Mouse (Mus musculus) liver, embryonic 16.5 days (tissue): ENCODE results near the gene Kcnmb4. TPM values are rescaled to one million over a fixed set of nuclear protein-coding genes. Genes with fewer than 3 reads are reported as not detected.

ENCODE experiments used
- ATAC-seq: fragments of 200-750 bp; cut with Nextera tagmentation; 2 replicates; pipeline ENCODE4 v1.8.0; 2017; ENCODE audit warnings: low read depth, mild to moderate bottlenecking, moderate number of reproducible peaks, moderate library complexity
- H3K27ac ChIP-seq: fragments of 300-500 bp; sonication (generic); 2 replicates; pipeline ENCODE4 v1.5.1; 2014; ENCODE audit warnings: mild to moderate bottlenecking, low read length
- H3K27me3 ChIP-seq: fragments of 300-500 bp; sonication (generic); 2 replicates; pipeline ENCODE4 v1.6.1; 2014; ENCODE audit warnings: low read depth, low read length, mixed read lengths; ENCODE audit not compliant: control insufficient read depth, insufficient read depth
- H3K36me3 ChIP-seq: fragments of 300-500 bp; sonication (generic); 2 replicates; pipeline ENCODE4 v1.6.1; 2014; ENCODE audit warnings: mild to moderate bottlenecking; ENCODE audit not compliant: control insufficient read depth, insufficient read depth
- H3K4me1 ChIP-seq: fragments of 300-500 bp; sonication (generic); 2 replicates; pipeline ENCODE4 v1.6.1; 2014; ENCODE audit warnings: low read depth, low read length, mixed read lengths; ENCODE audit not compliant: control insufficient read depth
- H3K4me2 ChIP-seq: fragments of 300-500 bp; sonication (generic); 2 replicates; pipeline ENCODE4 v1.6.1; 2014; ENCODE audit warnings: low read depth, low read length, mixed read lengths
- H3K4me3 ChIP-seq: fragments of 300-500 bp; sonication (generic); 2 replicates; pipeline ENCODE4 v1.5.1; 2014; ENCODE audit warnings: low read depth, mild to moderate bottlenecking, low read length
- H3K9ac ChIP-seq: fragments of 300-500 bp; sonication (generic); 2 replicates; pipeline ENCODE4 v1.6.1; 2014; ENCODE audit warnings: low read depth, low read length
- H3K9me3 ChIP-seq: fragments of 300-500 bp; sonication (generic); replicated peaks from 2 replicates; pipeline ENCODE4 v1.6.1; 2016; ENCODE audit warnings: low read length; ENCODE audit not compliant: control insufficient read depth
- WGBS: fragments of 180-500 bp; shearing (Covaris S2); extraction: QIAGEN DNeasy Blood & Tissue Kit; methylation state at CpG from one replicate; pipeline ENCODE4 v1.1.7; 2014; ENCODE audit not compliant: insufficient replicate concordance; 5-methylcytosine and 5-hydroxymethylcytosine counted together
- polyA plus RNA-seq: library from polyadenylated mRNA; unstranded; fragments of >200 nt; fragmentation: Nextera tagmentation; extraction: Ambion mirVana; gene quantifications from 2 replicates; pipeline ENCODE4 v1.2.1, GENCODE M21; 2015

The Kcnmb4 gene
- 0.18 TPM in 1 of 2 replicates, not detected in the other for polyA plus RNA-seq

- H3K36me3 ChIP-seq: no peaks in the 10 kb centered on the region
- peak within 1 kb of the TSS; percentile 61 for H3K4me3 ChIP-seq
- no peaks in the 10 kb centered on the region; the same call in 1 of the 2 replicates for H3K9me3 ChIP-seq
- peak within 1 kb of the TSS; percentile 81 for H3K4me2 ChIP-seq
- under 1% methylated on average over 55 of the region's 92 CpGs for WGBS
- peak within 1 kb of the TSS; percentile 16; the same call in 1 of the 2 replicates for H3K9ac ChIP-seq
- peak; percentile 51; the same call in 1 of the 2 replicates for ATAC-seq
- peaks cover 2% of the 10 kb centered on the region; the same call in 1 of the 2 replicates for H3K4me1 ChIP-seq
- H3K27ac ChIP-seq: no peak within 1 kb of the TSS
- H3K27me3 ChIP-seq: peaks cover 52% of the 10 kb centered on the region
Observed at GRCm38 (mm10) chr10:116473759-116474549, at the start of gene Kcnmb4. Gene Kcnmb4 (minus strand): TSS chr10:116473878.

DNA sequence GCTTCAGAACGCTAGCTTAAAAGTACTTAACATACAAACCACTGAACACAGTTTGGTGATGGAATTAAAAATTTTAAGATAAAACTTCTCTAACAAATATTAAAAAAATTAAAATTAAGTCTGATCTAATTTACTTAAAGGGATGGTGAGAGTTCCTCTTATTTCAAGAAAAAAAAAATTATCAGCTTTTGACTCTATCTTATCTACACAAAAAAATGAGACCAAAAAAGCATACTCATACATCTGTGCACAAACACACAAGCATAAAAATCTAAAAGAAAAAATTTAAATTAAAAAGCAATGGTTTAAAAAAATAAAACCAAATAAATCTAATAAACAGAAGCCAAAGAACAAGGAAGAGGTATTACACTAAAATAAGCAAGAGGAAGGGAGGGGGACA lies 45.9 kb upstream of the Kcnmb4 start:
- Histone ChIP-seq H3K4me1 (no peaks in the 10 kb centered on the region), H3K27me3 (no peaks in the 10 kb centered on the region), H3K27ac (no peak overlapping the region), H3K36me3 (no peaks in the 10 kb centered on the region), H3K4me3 (no peak overlapping the region), H3K4me2 (no peak overlapping the region), H3K9ac (no peak overlapping the region), H3K9me3 (no peaks in the 10 kb centered on the region)
- WGBS: 70% methylated on average over 1 of the region's 1 CpGs
- no peak for ATAC-seq

DNA sequence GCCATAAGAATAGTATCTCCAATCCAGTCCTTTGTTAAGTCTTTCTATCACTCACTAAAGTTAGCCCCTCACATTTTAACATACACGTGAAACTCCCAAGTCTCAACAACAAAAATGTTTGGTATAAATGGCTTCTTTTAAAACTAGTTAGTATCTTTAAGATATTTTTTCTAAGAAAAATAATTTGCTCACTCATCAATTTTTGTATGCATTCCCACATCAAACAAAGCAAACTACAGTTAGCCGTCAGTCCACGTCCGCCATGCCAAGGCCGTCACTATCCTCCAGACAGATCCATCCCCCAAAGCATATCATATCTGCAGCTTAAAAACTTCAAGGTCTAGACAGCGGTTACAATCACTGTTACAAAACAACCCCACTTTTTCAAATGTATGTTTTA lies 41.9 kb upstream of the Kcnmb4 start:
- Histone ChIP-seq H3K4me2 (no peak overlapping the region), H3K27me3 (no peaks in the 10 kb centered on the region), H3K4me3 (no peak overlapping the region), H3K9ac (no peak overlapping the region), H3K27ac (no peak overlapping the region), H3K36me3 (no peaks in the 10 kb centered on the region), H3K9me3 (no peaks in the 10 kb centered on the region), H3K4me1 (no peaks in the 10 kb centered on the region)
- ATAC-seq: no peak
- 82% methylated on average over 6 of the region's 6 CpGs for WGBS

DNA sequence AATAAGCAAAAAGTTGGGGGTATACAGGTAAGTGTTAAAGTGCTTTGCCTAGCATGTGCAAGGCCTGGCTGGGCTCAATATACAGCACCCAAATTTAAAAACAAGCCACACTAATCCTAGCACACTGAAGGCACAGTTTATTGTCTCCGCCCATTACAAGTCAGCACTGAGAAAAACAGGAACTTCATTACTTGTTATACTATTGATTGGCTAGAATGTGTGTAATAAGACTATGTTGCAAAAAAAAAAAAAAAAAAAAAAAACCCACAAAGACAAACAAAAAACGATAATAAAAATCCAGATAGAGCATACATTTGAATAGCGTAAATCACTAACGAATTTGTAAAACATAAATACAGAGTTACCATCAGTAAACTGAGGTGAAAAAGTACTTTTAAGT lies 41.5 kb upstream of the Kcnmb4 start:
- no peaks in the 10 kb centered on the region for H3K9me3 ChIP-seq
- no peaks in the 10 kb centered on the region for H3K27me3 ChIP-seq
- WGBS: 78% methylated on average over 4 of the region's 4 CpGs
- H3K4me1 ChIP-seq: no peaks in the 10 kb centered on the region
- no peak overlapping the region for H3K4me3 ChIP-seq
- no peak overlapping the region for H3K27ac ChIP-seq
- no peak for ATAC-seq
- no peaks in the 10 kb centered on the region for H3K36me3 ChIP-seq
- H3K4me2 ChIP-seq: no peak overlapping the region
- H3K9ac ChIP-seq: no peak overlapping the region

DNA sequence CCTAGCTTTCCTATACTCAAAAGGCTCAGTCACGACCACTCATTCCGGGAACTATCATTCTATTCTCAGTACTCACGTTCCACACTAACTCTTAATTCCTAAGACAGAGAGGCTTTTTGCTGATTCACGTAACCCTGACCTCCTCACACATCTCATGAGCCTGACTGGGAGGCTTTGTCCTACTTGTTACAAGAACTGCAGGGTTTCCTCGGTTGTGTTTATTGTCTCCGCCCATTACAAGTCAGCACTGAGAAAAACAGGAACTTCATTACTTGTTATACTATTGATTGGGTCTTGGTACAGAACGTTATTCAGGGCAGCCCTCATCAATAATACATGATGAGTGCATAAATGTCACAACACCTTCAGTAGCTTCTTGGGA lies 39.6 kb upstream of the Kcnmb4 start:
- no peaks in the 10 kb centered on the region for H3K4me1 ChIP-seq
- 55% methylated on average over 7 of the region's 7 CpGs for WGBS
- H3K9ac ChIP-seq: no peak overlapping the region
- no peaks in the 10 kb centered on the region for H3K36me3 ChIP-seq
- no peak for ATAC-seq
- H3K4me2 ChIP-seq: no peak overlapping the region
- no peaks in the 10 kb centered on the region for H3K27me3 ChIP-seq
- no peaks in the 10 kb centered on the region for H3K9me3 ChIP-seq
- H3K4me3 ChIP-seq: no peak overlapping the region
- no peak overlapping the region for H3K27ac ChIP-seq

DNA sequence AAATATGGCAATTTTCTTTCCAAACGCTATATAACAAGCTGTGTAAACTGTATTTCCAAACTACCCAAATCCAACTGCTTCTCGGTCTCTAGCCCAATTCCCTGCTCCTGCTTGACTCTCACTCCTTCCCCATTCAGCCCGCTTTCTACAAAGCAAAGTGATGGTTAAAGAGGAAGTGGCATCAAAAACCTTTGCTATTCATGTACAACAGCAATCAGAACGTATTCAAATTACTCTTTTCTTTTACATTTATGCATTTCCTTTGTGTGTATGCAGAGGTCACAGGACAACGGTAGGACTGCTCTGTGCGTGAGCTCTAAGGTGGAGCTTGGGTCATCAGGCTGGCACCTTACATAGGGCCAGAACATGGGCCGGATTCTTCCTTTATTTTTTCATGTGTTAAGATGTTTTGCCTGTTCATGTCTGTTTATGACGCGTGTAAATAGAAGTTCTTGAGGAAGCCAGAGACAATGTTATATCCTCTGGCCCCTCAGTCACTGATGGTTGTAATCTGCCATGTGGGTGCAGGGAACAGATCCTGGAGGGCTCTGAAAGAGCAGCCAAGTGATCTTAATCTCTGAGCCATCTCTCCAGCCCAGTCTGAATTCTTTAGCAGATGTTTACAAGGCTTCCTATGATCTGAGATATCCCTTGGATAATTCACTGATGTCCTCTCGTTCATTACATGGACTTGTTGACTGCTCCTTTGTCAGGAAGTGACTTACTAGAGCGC lies 39.0 kb upstream of the Kcnmb4 start:
- H3K4me3 ChIP-seq: no peak overlapping the region
- H3K27me3 ChIP-seq: no peaks in the 10 kb centered on the region
- 73% methylated on average over 11 of the region's 11 CpGs for WGBS
- H3K9me3 ChIP-seq: no peaks in the 10 kb centered on the region
- no peaks in the 10 kb centered on the region for H3K4me1 ChIP-seq
- no peak overlapping the region for H3K4me2 ChIP-seq
- H3K36me3 ChIP-seq: no peaks in the 10 kb centered on the region
- ATAC-seq: no peak
- H3K9ac ChIP-seq: no peak overlapping the region
- no peak overlapping the region for H3K27ac ChIP-seq

DNA sequence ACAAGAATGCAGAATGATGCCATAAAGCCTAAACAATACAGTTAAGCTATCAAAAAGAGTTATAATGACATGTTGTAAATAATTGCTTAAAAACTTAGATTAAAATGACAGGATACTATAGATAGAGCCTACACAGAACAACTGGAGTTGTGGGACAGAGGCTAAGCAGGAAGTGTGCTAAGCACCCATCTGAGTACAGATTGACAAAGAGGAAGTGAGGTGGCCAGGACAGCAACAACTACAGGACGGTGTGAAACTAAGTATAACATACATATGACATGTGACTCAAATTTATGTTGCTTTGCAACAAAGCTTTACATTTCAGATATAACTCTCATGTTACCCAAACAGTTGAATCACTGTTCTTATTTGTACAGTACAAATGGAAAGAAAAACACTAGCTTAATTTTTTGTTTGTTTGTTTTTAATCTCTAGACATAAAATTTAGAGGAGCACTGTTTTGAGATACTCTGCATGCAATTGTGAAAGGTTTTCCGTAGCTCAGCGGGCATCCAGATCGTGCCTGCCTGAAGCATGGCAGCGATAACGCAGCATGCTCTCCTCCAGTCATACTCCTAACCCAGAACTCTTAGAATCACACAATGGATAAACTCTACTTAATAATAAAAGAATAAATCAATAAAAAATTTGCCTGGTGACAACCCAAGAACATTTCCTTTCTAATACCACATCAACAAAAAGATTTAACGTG lies 31.8 kb upstream of the Kcnmb4 start:
- ATAC-seq: peak; percentile 54
- Histone ChIP-seq H3K27me3 (no peaks in the 10 kb centered on the region), H3K36me3 (no peaks in the 10 kb centered on the region)

GRCm38 (mm10) chr10:116492768-116493167 lies 19.1 kb upstream of the Kcnmb4 start:
- Histone ChIP-seq H3K9me3 (no peaks in the 10 kb centered on the region), H3K4me1 (no peaks in the 10 kb centered on the region), H3K27me3 (no peaks in the 10 kb centered on the region), H3K4me3 (no peak overlapping the region), H3K4me2 (no peak overlapping the region), H3K9ac (no peak overlapping the region), H3K27ac (no peak overlapping the region), H3K36me3 (peaks cover 5% of the 10 kb centered on the region)
- ATAC-seq: peak; percentile 75
- WGBS: 81% methylated on average over 3 of the region's 3 CpGs

More for the DNA sequence above, 31.8 kb upstream of the Kcnmb4 start:
- Histone ChIP-seq H3K4me1 (no peaks in the 10 kb centered on the region), H3K9ac (no peak overlapping the region), H3K9me3 (no peaks in the 10 kb centered on the region), H3K4me3 (no peak overlapping the region), H3K27ac (no peak overlapping the region), H3K4me2 (no peak overlapping the region)
- 54% methylated on average over 7 of the region's 7 CpGs for WGBS
